Mouse (Mus musculus) ovary, postnatal 10 days (tissue): ENCODE data around the gene Gm21488.
"Not testable (repeated sequence)": the region's sequence is repeated elsewhere in the genome, so short reads cannot be mapped to it uniquely, and the experiment has no call there.

ENCODE experiments used
- DNase-seq: peaks from one replicate; pipeline ENCODE4 v3.0.0; 2022; ENCODE audit warnings: low spot score

Gm21488 gene

DNA sequence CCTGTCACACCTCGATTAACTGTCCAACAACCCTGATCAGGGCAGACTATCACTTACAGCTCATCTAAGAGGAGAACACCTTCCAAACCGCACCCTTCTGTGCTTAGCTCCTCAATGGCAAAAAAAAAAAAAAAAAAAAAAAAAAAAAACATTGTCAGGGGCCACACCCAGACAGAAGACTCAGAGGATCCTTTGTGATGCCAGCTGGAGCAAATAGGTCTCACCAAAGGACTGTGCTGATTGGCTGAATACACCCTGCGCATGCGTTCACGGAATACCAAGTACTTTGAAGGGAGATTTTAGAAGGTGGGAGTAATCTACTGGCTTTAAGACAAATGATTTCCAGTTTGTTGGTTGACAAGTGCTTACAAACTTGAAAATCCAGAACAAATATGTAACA lies at the start of gene Gm21488:
Gene Gm21488 (minus strand): TSS at position 101 of the 400 bp plus-strand sequence.
- DNase-seq, result not testable (repeated sequence)
